Mouse (Mus musculus) urinary bladder, postnatal 10 days (tissue): Measurements from ENCODE around the gene Scg3.
"Not testable (repeated sequence)": the region's sequence is repeated elsewhere in the genome, so short reads cannot be mapped to it uniquely, and the experiment has no call there.

Source experiments
- DNase-seq: peaks from one replicate; pipeline ENCODE4 v3.0.0; 2022; ENCODE audit warnings: low spot score

The Scg3 gene

DNA sequence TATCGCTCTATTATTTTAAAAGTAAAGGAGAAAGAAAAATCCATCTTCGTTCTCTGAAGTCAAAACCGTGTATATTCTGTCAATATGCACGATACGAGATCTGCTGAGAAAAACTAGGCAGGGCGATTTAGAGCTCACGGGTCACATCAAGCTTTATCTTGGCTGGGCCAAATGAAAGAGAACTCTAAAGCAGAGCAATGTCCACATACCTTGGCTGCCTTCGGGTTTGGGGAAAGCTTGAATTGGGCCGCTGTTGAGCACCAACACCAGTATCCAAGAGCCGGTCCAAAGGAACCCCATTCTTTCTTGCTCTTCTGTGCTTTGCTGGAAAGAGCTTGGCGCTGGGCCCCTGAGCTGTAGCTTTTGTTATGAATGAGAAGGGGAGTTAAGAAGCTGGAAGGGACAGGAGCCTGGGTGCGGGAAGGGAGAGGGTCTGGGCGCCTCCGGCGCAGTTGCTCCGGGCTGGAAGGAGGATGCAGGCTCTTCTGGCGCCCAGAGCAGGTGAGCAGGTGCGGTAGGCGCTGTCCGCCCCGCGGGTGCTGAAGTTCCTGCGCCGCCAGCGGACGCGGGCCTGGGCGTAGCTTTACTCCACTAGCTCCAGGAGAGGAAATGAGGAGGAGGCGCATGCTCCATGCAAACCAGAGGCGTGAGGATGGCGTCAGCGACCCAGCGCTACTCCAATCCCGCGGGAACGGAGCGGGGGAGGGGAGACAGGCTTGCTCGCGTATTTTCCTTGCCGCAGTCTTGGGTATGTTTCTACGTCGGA, at the start of gene Scg3:
Gene Scg3, minus strand, starts transcription at position 631 of the 766 bp plus-strand sequence.
- DNase-seq: peak; percentile 27

DNA sequence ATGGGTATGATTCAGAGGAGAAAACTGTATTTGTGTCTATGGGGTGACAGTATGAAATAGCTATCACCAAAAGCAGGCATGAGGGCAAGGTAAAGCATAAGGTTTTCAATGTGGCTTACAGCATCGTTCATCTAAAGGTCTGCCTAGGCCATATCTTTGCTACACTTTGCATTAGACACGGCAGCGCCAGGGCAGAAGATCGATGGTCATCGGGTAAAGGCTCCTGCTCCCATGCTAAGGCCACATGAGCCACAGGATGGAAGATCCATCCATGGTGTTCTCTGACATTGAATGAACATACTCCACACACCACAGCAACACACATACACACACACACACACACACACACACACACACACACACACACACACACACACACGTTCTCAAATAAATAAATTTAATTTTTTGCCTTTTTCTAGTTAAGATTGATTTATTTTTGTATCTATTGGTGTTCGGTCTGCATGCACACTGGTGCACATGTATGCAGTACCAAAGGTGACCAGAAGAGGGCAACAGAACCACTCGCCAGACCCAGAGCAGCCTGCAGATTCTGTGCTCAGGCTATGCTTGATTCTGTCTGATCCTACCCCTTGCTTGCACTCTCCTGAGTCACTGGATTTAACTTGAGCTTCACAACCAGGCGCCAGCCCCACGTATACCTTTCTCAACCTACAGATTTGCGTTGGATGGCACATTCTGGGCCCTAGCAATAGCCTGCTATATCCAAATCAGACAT, 36.3 kb upstream of the Scg3 start:
- DNase-seq: no peak

DNA sequence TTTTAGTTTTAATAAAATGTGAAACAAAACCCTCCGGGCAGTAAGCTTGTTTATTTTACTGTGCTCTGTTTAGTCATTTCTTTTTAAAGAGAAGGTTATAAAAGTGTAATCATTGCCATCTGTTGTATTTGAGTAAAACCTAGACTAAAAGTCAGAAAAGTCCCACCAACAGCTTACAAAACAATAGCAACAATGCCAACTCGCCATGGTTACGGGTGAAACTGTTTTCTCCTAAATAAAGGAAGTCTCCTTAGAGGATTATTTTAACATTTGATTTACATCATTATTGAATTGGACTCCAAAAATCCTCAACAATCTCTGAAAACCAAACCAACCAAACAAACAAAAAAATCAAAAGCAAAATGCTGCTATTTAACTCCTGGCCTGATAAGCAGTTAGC, 35.6 kb upstream of the Scg3 start:
- no peak for DNase-seq

DNA sequence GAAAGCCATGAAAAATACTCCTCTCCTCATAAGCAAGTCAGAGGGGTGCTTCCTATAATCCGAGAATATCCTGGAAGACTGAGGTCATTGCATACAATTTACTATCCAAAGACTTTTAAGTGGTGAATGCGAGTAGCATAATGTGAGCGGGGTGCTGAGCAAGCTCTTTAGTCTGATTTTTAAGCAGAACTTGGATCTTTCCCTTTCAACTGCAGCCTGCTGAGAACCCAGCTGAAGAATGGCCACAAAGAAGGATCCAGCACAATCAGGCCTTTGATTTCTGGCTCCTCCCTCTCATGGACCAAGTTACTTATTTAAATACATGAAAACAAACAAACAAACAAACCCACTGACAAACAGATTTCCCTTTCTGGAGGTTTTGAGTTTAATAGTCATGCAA, 916 bp upstream of the Scg3 start:
- no peak for DNase-seq

DNA sequence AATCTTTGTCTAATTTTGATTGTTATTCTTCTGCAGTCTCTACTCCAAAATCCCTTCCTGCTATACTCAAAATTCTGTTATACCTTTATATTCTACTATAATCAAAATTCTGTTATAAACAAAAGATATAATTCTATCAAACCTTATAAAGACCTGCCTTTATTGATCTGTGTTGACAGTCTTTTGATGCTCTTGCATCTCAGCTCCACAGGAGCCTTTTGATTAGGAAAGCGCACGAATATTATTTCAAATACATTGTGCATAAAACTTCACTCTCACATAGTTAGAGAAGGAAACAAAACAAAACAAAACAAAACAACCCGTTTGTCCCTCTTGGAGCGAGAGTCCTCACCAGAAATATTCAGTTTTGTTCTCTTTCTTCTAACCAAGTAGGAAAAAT, 436 bp upstream of the Scg3 start:
- no peak for DNase-seq

DNA sequence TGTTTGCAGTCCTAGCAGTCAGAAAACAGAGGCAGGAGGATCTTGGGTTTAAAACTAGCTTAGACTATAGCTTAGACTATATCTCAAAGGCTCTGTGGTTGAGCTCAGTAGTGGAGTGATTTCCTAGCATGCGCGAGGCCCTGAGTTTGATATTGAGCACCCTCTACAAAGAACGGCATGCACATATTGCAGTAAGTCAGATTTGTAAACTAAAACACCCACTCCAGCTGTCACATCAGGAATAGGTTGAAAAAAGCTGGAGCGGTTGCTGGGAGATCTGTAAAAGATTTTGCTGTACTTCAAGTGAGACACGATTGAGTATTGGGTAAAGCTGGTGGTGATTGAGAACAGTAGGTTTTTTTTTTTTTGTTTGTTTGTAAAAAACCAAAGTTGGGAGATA, 3.2 kb downstream of the Scg3 start:
- no peak for DNase-seq

DNA sequence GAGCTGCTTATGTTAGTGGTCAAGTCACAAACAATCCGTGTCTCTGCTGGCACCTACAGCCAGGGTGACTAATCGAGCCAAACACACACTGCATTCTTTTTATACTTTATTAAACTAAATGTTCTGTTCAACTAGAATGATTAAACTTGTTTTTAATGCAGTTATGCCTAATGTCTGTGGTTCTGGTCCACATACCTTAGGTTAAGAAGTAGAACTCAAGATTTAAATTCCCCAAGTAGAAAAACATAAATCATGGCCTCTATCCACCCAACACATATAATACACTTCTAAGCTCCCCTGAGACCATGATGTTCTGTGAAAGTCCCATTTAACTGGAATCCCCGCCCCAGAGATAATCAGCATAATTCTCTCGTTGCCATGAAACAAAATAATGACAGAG, 4.2 kb downstream of the Scg3 start:
- no peak for DNase-seq

DNA sequence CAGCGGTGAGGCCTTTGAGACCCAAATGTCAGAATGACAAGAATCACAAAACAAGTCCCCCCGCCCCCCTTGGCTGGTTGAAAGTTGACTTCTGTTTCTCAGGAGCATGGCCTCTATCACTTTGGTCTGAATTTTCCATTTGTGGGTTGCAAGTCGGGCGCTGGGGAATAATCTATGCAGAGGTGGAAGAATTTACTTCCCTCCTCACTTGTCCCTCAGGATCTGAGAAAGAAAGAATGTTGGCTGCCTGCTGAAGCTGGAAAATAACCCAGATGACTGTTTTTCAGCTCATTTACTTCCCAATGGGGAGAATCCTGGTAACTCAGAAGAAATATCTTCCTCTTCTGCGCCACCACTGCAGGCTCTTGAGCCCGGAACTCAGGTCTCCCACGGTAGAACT, 5.5 kb downstream of the Scg3 start:
- DNase-seq: no peak

DNA sequence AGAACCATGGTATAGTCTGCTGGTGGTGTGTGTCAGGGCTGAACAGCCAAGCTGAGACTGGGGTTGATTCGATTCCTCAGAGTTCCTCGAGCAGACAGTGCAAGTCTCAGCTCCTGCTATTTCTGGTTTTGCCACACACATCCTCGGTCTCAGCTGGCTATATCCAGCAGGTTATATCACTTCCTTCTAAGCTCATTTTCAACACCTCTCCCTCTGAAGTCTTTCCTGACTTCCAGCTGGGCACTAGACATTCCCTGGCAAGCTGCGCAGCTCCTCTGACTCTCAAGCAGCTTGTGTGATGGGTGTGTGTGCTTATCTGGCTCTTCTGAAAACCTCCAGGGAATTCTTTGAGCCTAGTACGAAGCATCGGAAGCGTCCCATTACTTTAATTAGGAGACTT, 7.6 kb downstream of the Scg3 start:
- no peak for DNase-seq

DNA sequence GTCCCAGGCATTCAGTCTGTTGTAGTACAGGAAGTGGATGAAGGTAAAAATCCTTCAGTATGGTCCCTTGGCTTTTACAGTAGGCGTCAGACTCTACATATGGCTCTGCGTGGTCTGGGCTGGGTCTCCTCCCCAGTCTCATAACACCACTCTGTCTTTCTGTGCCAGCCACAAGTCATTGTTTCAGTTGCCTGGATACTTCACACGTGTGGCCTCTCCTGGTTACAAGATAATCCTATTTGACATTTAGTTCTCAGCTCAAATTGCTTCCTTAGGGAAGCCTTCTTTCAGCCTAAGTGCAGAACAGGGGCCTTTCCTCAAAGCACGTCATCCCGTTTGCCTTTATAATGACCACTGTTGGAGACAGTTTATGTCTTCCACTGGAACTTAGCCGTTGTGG, 11.1 kb downstream of the Scg3 start:
- no peak for DNase-seq

DNA sequence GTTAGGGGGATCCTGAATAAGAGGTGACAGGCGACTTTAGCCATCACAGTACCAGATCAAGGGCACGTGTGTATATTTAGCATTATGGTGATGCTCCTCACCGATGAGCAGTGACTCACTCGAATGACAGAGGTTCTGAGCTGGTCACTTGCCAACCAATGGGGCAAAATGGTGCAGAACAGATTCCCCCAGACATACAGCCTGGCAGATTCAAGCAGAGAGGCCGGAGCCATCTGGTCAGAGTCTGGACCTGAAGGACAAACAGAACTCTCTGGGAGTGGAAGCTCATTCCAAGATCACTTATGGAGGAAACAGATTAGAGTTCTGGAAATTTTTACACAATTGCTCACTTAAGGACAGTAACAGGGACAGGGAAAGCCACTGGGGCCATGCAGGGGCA, 17.2 kb downstream of the Scg3 start:
- no peak for DNase-seq

DNA sequence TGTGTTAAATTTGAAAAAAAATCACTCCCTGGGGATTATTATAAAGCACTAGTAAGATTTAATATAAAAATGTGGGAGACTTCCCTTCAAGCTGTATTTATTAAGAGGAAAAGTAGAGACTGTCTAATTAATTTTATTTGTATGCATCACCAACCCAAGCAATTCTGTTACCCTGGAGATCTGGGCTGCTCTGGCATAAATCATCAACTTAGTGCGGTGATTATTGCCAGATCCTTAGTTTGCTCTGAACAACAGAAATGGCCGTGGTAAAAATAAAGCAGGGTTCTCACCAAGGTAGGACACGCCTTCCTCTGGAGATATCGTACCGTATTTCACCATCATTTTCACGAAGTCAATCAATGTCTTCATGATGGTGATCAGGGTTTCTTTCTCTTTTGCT, 18.5 kb downstream of the Scg3 start:
- DNase-seq: no peak

DNA sequence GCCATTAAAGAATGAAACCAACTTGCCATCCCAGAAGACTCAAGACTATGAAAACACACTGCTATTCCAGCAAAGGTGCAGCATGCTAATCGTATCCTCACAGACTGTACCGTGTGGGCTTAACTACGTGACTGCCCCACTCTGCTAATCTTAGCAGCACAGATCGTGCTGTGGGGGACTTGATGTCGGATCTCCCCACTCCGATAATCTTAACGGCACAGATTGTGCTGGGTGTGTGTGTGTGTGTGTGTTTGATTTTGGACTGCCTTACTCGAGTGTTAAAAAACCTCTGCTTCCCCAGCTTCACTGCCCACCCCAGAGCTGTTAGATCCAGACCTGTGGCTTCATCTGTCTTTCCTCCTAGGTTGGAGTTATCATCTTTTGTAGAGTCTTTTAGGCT, 22.9 kb downstream of the Scg3 start:
- no peak for DNase-seq

DNA sequence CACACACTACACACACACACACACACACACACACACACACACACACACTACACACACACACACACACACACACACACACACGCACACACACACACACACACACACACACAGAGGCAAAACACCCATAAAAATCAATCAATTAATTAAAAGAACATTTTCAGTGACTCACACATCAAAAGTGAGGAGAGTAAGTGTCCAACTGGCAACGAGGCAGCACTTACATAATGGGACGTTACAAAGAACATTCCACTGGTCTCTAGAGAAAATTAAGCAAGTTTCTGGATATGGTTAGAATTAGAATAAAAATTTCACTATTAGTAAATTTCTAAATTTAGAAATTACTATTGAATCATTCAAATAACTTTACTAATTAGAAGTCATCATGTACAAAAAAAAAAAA, 27.4 kb downstream of the Scg3 start:
- DNase-seq: not testable (repeated sequence)

DNA sequence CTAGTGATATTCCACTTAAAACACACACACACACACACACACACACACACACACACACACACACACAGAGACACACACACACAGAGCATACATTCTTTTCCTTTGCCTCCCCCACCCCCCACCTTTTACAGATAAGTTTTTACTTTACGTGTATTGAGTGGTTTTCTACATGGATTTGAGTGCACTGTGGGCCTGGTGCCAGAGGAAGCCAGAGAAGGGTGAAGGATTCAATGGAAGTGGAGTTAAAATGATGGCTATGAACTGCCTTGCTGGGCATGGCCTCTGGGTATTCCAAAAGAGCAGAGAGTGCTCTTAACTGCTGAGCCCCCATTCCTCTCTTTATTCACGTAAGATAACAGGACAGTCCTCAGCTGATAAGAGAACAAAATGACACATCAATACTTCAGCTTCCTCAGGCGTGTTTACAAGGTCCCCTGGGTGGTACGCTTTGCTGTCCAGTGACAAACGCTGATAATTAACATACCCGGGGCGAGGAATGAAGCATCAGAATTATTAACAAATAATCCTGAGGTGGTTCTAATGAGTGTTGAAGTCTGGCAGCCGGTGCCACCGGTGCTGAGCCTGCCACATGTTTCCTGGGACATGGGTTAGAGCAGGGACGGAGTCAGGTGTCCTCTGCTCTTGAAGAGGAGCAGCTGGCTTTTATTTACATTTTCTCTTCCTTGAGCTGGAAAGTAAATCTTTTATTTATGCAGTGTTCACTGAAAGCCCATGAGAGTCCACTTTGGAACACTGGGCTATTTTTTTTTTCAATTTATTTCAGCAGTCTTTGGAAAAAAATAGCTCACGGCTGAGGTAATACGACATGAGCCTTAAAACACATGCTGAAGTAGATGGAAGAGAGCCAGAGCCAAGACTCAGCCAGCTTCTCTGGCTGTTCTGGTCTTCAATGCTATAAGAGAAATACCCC, 29.6 kb downstream of the Scg3 start:
- no peak for DNase-seq

DNA sequence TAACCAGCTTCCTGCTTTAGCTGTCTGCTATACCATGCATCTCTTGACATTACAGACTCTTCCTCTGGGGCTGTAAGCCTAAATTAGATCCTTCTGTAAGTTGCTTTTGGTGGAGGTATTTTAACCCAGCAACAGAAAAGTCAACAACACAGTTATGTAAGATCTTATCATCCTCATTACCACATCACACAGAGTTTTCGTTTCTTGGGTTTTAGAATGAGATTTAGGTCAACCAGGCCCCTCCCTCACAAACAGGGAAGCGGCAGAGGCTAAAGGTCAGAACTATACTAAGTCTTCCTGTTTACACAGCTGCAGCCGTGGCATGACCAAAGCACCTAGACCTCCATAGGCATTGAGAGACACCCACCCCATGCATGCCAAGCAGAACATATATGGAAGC, 38.5 kb downstream of the Scg3 start:
- DNase-seq: no peak

DNA sequence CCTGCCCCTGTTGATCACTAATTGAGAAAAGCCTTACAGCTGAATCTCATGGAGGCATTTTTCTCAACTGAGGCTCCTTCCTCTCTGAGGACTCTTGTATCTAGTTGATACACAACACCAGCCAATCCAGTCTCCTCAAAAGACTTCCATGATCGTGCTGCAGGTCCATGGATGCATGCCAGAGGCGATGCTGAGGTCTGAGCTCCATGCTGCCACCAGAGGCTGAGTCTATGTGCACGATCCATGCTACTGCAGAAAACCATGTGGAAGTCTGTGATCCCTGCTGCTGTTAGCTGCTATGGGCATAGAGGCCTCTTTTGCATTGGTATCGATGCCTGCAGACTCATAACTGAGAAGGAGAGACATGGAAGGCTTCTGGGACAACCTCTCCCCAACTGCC, 49.6 kb downstream of the Scg3 start:
- DNase-seq: no peak

DNA sequence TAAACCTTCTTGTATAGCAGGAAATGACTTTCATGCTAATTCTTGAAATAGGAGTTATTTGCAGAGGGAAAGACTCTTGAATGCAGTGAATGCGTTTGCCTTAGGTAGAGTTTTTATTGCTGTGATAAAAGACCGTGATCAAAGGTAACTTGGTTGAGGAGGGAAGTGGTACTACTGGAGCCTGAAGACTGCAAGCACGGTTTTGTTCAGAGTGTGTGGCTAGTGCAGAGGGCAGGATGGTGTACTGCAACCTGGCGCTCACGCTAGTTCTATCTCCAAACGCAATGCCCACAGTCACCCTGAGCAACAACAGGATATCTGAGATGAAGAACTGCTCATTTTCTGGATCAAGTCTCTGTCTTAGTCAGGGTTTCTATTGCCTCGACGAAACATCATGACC, 50.3 kb downstream of the Scg3 start:
- DNase-seq: no peak

DNA sequence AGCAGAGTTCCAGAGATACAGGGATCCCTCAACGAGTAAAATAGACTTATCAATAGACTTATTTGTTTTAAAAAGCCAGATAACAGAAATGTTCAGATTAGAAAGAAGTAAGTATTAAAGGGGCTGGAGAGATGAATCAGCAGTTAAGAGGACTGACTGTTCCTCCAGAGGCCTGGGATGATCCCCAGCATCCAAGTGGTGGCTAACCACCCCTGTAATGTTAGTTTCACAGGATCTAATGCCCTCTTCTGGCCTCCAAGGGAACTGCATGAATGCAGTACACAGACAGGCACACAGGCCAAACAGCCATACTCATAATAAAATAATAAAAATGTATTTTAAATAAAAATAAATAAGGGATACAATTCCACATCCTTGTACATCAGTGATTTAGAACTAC, 51.0 kb downstream of the Scg3 start:
- no peak for DNase-seq

DNA sequence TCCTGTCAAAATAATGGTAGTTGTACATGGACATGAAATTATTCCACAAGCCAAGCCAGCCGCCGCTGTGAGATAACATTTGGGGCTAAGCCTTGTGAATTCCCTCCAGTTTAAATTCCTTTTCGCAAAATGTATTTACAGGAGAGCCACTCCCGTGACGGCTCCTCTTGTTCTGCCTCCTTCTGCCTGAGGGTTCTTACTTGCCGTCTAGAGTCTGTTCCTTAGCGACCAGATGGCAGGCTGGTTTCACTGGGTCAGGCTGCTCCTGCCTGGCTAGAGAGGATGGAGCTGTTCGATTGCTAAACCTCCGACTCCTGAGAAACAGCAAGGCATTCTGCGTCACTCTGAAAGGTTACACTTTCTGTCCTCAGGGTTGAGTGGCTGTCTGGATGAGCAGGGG, 51.7 kb downstream of the Scg3 start:
- DNase-seq: no peak

DNA sequence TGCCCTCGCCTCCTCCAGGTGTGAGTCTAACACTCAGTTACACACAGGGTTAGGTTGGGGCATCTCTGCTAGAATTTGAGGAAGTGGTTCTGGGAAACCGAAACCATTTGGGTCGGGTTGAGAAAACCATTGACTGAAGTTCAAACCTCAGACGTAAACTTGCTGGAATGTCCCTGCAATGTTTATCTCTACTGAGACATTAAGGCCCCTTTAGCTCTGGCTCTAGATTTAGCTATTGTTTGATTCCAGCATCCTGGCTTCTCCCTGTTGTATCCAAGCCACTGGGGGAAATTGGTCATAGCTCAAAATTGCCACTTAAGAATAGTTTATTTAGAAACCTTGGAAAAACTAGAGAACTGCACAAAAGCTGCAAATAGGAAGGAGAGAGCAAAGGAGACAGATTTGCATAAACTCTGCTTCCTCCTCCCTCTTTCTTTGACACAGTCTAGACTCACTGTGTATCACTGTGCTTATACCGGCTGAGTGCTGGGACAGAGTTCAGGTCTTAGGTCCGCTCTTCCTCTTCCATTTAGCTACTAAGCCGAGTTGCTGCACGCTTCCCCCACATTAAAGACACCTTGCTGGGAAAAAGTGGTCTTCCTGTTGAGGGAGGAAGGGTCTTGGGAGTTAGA, 52.9 kb downstream of the Scg3 start:
- no peak for DNase-seq

DNA sequence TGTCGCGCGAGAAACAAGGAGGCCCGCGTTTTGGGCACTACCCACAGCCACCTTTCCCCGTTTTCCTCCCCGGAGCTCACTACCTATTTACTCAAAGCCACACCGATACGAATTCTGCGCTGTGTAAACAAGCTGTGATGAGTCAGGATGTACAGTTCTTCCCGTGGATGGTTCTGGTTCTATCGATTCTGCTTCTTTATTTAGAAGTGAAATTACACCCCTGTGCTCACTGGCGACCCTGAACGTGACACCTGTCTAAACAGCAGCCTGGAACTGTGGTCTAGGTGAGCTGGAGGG, 57.6 kb downstream of the Scg3 start:
- no peak for DNase-seq
